Mouse (Mus musculus) liver, adult 2 months (tissue): ENCODE measurements around the gene Scd4.

Source experiments
- CTCF ChIP-seq: fragments of 200-500 bp; IDR thresholded peaks from 2 replicates; pipeline ENCODE4 v1.5.1; 2011; ENCODE audit warnings: low read depth, low read length, control low read depth
- POLR2A ChIP-seq: fragments of 200-500 bp; IDR thresholded peaks from 2 replicates; pipeline ENCODE4 v1.6.1; 2011; ENCODE audit warnings: low read length, control low read depth; ENCODE audit not compliant: insufficient read depth; ENCODE audit errors: extremely low read depth

- TF ChIP-seq CTCF (no peak), POLR2A (no peak)
Observed at GRCm38 (mm10) chr19:44317391-44317790, 15.5 kb upstream of the Scd4 start.
